Mouse (Mus musculus) spleen, embryonic (tissue): ENCODE measurements around the gene Spag7.

Experiments
- CTCF ChIA-PET: fragments of 350-600 bp; sonication (Branson Sonifier 250); formaldehyde crosslinking; loops from one replicate; lab custom pipeline; 2022; lab: Charles Lee

The Spag7 gene

DNA sequence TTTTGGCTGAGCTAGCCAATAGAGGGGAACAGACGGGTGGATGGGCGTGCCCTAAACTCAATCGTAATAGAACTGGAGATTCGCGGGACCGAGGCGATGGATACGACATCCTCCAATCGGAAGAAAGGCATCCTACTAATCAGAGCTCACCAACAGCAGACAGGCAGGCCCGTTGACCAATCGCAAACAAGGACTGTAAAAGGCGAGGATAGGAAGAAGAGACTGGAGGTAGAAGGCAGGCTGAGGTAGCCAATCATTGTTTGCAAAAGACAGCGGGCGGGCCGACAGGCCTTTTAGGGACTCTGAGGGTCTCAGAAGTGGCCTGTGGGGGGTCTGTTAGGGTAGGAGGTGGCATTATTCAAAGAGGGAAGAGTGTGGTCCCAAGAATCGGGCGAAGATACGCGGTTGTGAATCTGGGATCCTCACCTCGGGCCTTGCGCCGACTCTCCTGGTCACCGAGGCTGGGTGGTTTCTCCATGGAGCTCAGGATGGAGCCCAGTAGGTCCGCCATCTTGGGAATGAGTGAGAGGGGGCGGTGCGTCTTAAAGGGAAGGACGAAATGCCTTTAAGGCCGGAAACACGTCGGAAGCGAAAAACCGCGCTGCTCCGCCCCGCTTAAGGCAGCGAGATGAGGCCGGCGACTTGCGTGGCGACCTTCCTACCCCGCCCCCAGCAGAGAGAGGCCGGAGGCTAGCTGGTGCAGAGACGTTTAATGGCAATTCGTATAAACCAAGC, at the start of gene Spag7:
Gene Spag7 (minus strand): TSS at position 646 of the 735 bp plus-strand sequence.
- CTCF ChIA-PET, result interaction anchor here (1.2 kb wide), 1 partner anchor 13 kb away, joined by 3 read pairs; no protein-coding TSS in a partner anchor

DNA sequence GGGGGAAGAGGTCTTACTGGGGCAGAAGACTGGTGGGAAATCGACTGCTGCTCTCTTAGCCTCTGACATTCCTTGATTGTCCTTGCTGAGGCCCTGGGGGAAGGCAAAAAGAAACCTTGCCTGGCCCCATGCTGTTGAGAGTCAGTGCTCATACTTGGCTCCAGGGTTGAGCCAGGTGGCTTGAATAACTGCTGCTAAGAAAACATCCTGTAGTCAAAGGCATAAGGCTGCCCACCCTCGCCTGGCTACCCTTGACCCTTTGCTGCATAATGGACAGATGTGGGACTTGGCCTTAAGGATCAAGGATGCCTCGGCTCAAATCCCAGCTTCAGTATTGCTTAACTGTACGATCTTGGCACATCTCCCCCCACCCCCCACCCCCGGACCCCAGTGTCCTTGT, 49.3 kb upstream of the Spag7 start:
- CTCF ChIA-PET, result interaction anchor here (0.6 kb wide), 1 partner anchor 610 kb away, joined by 5 read pairs; no protein-coding TSS in a partner anchor

DNA sequence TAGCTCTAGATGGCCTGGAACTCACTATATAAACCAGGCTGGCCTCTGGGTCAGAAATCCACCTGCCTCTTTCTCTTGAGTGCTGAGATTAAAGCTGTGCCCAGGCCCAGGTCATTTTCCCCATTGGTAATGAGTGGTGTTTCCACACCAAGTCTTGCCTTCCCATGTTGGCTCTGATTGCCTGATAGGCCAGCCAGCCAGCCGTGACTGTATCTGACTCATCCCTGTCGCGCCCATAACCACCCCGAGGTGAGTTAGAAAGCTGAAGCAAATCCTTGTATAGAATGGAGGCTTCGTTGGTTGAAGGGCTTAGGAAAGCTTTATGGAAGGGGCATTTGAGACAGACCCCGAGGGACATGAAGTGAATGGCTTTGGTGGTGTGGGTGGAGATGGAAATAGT, 46.6 kb upstream of the Spag7 start:
- CTCF ChIA-PET, result no interaction called here

DNA sequence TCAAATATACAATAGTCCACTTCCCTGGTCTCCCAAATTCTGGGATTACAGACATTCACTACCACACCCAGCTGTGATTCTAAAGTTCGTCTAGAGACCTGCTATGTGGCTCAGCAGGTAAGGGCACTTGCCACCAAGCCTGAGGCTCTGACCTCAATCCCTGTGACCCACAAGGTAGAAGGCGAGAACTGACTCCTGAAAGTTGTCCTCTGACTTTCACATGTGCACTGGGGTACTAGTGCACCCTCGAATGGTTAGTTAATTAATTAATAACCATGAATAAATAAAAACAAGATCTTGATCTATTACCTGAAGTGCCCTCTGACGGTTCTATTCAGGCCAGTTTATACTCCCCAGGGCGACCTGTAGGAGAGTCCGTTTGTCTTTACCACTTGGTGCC, 44.0 kb upstream of the Spag7 start:
- CTCF ChIA-PET, result no interaction called here

DNA sequence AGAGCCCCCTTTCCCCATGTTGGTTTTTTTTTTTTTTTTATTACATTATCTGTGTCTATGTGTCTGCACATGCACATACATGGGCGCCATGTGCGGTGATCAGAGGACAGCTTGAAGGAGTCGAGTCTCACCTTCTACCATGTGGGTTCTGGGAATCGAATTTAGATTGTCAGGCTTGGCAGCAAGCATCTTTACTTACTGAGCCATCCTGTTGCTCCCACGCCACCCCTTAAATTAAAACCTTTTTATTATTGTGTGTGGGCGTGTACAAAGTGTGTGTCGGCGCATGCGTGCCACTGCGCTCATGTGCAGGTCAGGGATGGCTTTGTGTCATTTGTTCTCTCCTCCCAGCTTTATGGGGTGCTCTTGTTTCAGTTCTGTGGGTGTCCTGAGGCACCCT, 41.8 kb upstream of the Spag7 start:
- CTCF ChIA-PET, result no interaction called here

DNA sequence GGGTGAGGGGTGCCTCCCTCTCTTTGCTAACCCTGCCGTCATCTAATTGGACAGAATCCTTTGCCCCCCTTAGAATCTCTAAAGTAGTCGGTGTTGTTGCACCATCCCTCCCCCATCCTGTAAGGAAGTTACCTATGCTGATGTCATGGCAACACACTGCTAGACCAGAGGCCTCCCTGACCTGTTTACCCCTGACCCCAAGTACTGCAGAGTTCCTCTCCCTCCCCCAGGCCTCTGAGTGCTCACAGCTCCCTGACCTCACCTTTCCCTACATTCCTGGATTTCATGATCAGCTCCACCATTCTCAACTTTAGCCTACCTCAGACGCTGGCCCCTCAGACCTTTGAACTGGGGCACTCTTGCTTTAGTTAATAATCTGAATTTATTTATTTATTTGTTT, 36.9 kb upstream of the Spag7 start:
- CTCF ChIA-PET, result interaction anchor here (0.6 to 0.7 kb wide), 2 partner anchors 19 to 1704 kb away, joined by 3 read pairs; no protein-coding TSS in a partner anchor

DNA sequence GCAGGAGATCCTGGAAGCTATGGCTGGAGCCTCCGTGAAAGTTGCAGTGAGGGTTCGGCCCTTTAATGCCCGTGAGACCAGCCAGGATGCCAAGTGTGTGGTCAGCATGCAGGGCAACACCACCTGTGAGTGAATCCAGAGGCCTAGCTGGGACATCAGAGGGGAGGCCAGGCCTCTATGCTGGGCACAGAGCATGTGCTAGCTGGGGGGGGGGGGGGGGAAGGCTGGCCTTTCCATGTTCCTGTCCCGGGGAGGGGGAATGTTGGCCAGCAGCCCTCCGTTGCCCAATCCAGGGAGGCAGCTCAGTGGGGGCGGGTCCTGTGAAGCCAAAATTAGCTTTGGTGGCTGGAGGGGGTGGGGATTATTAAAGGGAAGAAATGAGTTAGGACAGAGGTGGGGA, 33.6 kb upstream of the Spag7 start:
- CTCF ChIA-PET, result interaction anchor here (0.6 kb wide), 1 partner anchor 11 kb away, joined by 3 read pairs; no protein-coding TSS in a partner anchor

DNA sequence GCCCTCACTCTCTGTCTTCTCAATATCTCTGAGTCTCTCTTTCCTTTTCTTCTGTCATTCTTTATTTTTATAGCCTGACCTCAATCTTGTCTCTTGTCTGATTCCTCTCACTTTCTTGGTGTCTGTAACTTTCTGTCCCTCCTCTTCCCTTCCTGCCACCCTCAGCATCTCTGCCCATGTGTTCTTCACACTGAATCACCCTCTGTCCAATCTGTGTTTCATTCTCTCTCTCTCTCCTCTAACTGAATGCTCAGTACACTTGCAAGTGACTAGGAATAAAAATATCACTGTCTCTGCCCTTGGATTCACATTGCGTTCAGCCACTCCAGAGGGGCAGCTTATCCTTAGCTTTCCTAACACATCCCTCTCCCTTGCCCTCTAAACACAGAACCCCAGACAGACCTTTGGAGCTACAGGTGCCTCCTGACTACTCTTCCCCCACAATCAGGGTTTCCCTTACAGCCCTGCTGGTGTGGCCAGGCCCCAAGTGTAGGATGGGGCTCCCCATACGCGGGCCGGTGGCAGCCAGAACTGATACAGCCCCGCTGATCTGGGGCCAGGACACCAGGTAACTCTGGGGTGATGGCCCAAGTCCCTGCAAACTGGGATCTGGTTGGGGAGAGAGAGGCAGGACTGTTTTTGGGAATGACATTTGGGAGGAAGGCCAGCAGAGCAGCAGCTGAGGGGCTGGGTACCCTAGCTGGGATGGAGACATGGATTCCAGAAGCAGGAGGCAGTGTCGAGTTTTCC, 32.9 kb upstream of the Spag7 start:
- CTCF ChIA-PET, result interaction anchor here (0.6 kb wide), 1 partner anchor 76 kb away, joined by 8 read pairs; no protein-coding TSS in a partner anchor

DNA sequence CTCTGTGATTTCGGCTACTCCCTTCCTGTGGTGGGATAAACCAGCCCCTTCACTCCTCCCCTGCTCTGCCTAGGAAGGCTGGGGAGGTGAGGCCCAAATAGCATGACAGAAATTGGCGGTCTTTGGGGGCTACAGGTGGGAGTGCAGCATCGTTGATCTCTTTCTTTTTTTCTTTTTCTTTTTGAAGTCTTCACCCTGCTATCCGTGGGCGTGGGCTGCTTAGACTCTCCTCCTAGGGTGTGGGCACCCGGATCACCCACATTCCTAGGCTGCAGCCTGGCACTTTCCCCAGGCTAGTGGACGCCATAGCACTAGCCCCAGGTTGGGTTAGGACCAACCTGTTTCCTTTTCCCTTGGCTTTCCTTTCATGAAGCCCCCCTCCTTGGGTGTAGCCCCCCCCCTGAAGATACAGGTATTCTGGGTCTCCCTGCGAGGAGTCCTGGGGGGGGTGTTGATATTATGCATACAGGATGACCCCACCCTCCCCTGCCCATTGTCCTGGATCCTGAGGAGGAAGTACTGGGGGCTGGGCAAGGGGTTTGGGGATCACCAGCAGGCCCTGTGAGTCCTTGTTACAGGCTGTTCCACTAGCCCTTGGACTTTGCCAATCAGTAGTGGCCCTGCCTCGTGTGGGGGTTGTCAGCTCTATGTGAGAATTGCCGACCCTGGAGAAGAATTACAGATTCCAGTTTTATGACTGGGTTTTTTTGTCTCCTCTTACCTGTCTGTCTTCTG, 32.2 kb upstream of the Spag7 start:
- CTCF ChIA-PET, result interaction anchor here (0.6 kb wide), 1 partner anchor 77 kb away, joined by 8 read pairs; no protein-coding TSS in a partner anchor

DNA sequence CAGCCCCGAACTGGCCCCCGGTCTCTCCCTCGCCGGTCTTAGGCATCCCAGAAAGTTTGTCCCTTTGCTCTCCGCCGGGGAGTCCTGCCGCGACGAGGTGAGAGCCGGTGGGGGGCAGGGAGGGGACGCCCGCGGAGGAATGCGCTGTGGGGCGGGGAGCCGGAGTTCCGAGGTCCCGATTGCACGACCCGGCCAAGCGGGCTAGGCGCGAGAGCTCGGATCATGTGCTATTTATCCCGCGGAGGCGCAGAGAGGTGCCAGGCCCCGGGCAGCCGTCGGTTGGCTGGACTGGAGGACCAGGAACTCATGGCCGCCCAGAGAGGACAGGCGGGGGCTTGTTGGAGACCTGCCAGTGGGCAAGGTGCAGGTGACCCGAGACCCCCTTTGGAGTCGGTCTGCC, 31.4 kb upstream of the Spag7 start:
- CTCF ChIA-PET, result no interaction called here

DNA sequence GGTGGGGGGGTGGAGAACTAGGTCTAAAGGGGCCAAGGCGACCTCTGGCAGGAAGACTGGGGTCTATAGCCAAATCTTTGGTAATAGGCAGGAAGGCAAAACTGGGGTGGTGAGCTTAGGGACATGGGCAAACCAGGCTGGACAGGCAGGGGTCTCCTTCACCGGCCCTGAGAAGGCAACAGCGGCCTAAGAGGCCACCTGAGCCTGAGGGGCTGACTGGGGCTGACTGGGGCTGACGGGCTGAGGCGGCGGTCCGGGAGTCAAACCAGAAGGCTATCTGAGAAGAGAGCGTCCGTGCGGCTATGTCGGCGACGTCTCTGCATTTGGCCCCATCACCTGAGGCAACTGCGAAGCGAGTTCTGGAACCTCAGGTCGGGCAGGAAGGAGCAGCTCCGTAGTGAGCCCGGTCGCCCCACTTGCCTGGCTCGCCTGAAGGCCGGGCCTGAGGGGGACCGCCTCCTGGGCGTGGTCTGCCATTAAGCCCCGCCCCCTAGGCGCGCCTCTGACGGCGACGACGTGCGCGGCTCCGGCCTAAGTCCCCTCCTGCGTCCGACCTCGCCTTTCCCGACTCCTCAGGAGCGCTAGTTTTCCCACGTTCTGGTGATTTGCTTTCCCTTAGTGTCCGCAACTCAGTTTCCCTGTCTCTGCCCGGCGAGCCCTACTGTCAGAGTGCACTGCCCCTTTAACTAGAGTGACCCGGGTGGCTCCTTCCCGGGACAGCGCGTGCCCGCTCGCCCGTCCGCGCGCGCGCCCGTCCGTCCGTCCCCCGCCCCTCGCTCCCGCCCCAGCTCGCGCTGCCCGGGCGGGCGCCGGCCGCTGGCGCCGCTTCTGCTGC, 30.7 kb upstream of the Spag7 start, which contains the start of the genes Inca1 and Kif1c:
Gene Inca1 (minus strand): TSS at position 434 of the 835 bp plus-strand sequence.
Gene Kif1c (plus strand): TSS at position 827 of the 835 bp plus-strand sequence.
- CTCF ChIA-PET, result interaction anchor here (0.6 to 1.0 kb wide), 3 partner anchors 33 to 175 kb away, joined by 3 read pairs; partner anchors contain the start of gene Psmb6

DNA sequence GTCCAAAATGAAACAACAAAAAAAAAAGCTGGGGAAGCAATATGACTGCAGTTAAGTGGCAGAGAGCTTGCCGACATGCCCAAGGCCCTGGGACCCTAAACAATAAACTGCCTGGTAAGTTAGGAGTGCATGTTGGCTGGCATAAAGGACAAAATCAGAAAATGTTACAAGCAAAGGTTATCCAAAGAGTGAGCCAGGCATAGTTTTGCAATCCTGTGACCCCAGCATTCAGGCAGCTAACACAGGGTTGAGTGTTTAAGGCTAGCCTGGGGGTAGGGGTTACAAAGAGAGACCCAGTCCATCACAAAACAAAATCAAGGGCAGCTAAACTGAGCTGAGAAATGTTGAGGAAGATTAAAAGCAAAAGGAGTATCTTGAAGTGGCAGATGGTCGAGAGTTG, 29.8 kb upstream of the Spag7 start:
- CTCF ChIA-PET, result interaction anchor here (0.6 to 1.0 kb wide), 2 partner anchors 32 to 78 kb away, joined by 3 to 4 read pairs; no protein-coding TSS in a partner anchor

DNA sequence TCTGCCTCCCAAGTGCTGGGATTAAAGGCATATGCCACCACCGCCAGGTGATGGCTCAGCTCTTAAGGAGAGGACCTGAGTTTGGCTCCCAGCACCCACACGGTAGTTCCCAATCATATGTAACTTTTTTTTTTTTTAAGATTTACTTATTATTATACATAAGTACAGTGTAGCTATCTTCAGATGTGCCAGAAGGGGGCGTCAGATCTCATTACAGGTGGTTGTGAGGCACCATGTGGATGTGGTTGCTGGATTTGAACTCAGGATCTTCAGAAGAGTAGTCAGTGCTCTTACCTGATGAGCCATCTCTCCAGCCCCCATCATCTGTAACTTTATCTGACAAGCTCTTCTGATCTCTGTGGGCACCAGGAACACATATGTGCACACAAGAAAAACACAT, 28.2 kb upstream of the Spag7 start:
- CTCF ChIA-PET, result interaction anchor here (0.6 kb wide), 1 partner anchor 59 kb away, joined by 3 read pairs; no protein-coding TSS in a partner anchor

DNA sequence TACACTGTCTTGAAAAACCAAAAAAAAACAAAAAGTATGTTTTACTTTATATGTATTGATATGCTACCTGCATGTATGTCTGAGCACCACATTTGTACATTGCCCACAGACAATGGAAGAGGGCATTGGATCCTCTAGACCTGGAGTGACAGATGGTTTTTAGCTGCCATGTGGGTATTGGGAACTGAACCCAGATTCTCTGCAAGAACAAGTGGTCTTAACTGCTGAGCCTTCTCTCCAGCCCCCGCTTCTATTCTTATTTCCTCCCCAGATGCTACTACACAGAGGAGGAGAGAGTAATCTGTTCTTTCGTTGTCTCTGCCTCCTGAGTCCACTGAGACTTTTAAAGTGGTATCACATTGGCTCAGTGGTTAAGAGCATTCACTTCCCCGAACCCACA, 24.3 kb upstream of the Spag7 start:
- CTCF ChIA-PET, result interaction anchor here (1.9 kb wide), 1 partner anchor 13 kb away, joined by 4 read pairs; no protein-coding TSS in a partner anchor

DNA sequence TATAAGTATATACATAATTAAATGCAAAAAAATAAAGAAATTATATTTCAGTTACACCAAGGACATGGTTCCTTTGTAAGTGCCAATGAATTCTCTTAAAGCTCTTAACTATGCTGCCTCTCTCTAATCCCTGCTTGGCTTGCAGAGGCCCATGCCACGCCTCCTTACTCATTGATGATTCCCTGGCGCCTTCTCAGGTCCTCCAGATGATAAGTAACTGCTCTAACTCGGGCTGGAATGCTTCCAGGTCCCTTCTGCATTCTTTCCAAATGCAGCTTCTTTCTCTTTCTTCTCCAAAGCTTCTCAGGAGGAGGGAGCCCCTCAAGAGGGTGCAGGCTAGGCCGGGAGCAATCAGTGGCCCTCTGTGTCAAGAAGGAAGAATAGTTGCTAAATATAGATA, 20.4 kb upstream of the Spag7 start:
- CTCF ChIA-PET, result no interaction called here

DNA sequence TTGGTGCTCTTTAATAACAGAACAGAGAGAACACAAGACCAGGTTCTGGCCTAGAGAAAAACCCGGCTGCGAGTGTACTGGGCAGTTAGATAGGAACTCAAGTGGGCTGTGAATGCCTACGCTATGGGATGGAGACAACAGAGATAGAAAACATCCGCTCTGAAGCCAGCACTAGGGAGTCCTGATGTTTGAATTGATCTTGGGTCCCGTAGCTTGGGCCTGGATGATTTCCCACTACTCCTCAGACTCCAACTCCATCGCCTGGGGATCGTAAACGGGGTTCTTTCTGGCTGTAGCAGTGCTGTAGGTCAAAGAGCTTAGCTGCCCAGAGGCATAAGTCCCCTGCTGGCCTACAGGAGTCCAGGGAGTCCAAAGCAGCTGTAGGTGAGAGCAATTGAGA, 19.2 kb upstream of the Spag7 start:
- CTCF ChIA-PET, result no interaction called here

DNA sequence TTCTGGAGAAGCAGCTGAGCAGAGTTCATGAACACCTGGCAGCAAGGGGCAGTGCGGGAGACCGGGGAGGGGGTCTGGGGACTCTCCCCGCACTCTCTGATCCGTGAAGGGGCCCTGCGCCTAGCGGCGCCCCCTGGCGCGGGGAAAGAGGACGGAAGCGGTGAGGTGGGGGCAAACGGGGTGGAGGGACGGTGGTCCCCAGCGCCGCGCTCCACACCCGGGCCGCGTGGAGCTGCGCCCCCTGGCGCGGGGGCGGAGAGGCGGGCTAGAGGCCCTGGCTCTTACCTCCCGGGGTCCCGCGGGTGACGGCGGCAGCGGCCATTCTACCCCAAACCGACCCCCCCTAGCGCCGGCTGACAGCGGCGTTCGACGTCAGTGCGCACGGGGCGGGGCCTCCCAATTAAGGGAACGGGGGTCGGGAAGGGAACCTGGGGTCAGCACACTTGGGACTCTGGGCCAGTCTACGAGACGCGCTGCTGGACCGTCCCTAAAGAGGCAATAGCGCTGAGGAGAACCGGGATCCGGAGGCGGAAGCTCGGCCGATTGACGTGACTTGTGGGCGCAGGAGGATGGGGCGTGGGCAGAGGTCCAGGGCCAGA, 18.5 kb upstream of the Spag7 start, which contains the start of gene Camta2:
Gene Camta2 (minus strand): TSS at position 505 of the 599 bp plus-strand sequence.
- CTCF ChIA-PET, result interaction anchor here (0.6 kb wide), 1 partner anchor 19 kb away, joined by 3 read pairs; no protein-coding TSS in a partner anchor

DNA sequence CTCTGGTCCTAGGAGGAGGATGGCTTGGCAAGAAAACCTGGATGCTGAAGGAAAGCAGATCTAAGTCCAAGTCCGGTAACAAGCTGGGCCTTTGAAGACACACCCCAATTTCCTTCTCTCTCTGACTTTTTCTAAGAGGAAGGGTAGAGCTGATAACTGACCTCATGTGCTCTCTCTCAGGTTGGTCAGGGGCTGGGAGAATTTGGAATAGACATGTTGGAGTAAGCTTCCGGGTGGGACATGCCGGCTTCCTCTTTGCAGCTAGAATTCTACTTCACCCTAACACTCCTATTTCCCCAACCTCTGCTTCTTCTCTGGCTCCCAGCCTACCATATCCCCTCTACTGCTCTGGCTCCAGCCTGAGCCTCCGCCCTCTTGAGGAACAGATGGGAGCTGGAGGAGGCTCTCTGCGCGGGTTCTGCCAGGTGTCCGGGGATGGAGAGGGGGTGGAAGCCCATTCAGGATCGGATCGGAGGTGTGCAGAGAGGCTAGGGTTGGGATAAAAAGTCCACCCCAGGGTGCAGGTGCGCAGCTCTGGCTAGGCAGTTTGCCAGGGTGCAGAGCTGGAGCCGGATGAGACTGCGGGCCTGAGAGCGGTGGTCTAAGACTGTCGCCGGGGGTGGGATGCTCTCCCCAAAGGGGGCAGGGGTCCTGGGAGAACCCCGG, 17.8 kb upstream of the Spag7 start:
- CTCF ChIA-PET, result interaction anchor here (0.6 kb wide), 1 partner anchor 19 kb away, joined by 3 read pairs; no protein-coding TSS in a partner anchor

DNA sequence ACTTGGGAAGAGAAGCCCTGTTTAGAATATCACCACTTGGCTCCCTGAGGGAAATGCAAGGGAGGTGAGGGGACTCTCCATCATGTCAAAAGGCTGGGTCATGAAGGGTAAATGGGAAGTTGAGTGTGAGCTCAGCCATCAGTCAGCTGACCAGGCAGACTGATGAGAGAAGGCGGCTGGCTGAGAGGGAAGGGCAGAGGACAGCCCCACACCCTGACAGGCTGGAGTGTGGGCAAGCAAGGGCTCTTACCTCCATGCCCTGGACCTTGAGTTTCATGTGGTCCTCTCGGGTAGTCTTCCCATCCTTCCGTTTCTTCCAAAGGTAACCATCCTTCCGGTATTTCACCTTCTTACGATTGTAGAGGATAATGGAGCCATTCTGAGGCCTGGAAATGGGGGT, 14.4 kb upstream of the Spag7 start:
- CTCF ChIA-PET, result interaction anchor here (0.5 kb wide), 1 partner anchor 50 kb away, joined by 3 read pairs; no protein-coding TSS in a partner anchor
